Mouse (Mus musculus) lung, embryonic 15.5 days (tissue): ENCODE measurements around the gene Gm44965. TPM values are rescaled to one million over a fixed set of nuclear protein-coding genes. Genes with fewer than 3 reads are reported as not detected.

Experiments
- ATAC-seq: fragments of 200-750 bp; cut with Nextera tagmentation; 2 replicates; pipeline ENCODE4 v1.8.0; 2017; ENCODE audit warnings: moderate number of reproducible peaks, borderline replicate concordance; ENCODE audit not compliant: low FRiP score, low TSS enrichment; ENCODE audit errors: extremely low read depth
- H3K27ac ChIP-seq: fragments of 300-500 bp; sonication (generic); 2 replicates; pipeline ENCODE4 v1.5.1; 2015; ENCODE audit warnings: moderate library complexity, mild to moderate bottlenecking, inconsistent platforms
- H3K27me3 ChIP-seq: fragments of 300-500 bp; sonication (generic); 2 replicates; pipeline ENCODE4 v1.6.1; 2015; ENCODE audit warnings: inconsistent platforms
- H3K36me3 ChIP-seq: fragments of 300-500 bp; sonication (generic); 2 replicates; pipeline ENCODE4 v1.6.1; 2015; ENCODE audit warnings: inconsistent platforms
- H3K4me1 ChIP-seq: fragments of 300-500 bp; sonication (generic); 2 replicates; pipeline ENCODE4 v1.6.1; 2015; ENCODE audit warnings: inconsistent platforms
- H3K4me2 ChIP-seq: fragments of 300-500 bp; sonication (generic); 2 replicates; pipeline ENCODE4 v1.6.1; 2015; ENCODE audit warnings: inconsistent platforms, mild to moderate bottlenecking, moderate library complexity
- H3K4me3 ChIP-seq: fragments of 300-500 bp; sonication (generic); 2 replicates; pipeline ENCODE4 v1.5.1; 2015; ENCODE audit warnings: mild to moderate bottlenecking, inconsistent platforms
- H3K9ac ChIP-seq: fragments of 300-500 bp; sonication (generic); 2 replicates; pipeline ENCODE4 v1.6.1; 2015; ENCODE audit warnings: inconsistent platforms
- H3K9me3 ChIP-seq: fragments of 300-500 bp; sonication (generic); 2 replicates; pipeline ENCODE4 v1.6.1; 2016; ENCODE audit warnings: inconsistent platforms
- WGBS: fragments of 180-500 bp; shearing (Covaris S2); methylation state at CpG from one replicate; pipeline ENCODE4 v1.1.7; 2015; 5-methylcytosine and 5-hydroxymethylcytosine counted together
- polyA plus RNA-seq: library from polyadenylated mRNA; unstranded; fragments of >200 nt; fragmentation: Nextera tagmentation; extraction: Ambion mirVana; gene quantifications from 2 replicates; pipeline ENCODE4 v1.2.1, GENCODE M21; 2015

Gene Gm44965
- polyA plus RNA-seq, 1 experiment from 2014 or later: not detected

DNA sequence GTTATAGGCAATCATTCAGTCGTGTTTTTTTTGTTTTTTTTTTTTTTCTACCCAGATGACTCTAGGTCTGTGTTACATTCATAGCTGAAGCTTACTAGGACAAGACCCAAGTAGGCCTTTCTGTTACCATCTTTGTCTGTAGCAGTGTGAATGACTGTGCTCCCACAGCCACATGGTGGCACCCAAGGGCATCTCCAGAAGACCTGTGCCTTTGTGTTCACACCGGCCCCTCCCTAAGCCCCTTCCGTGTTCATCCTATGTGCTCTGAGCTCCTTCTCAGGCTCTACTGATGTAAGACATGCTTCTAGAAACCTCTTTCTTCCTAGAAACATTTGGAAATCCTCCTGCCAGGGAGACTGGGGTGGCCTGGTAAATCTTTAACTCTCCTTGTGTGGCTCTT lies 53.3 kb downstream of the Gm44965 start, which contains the start of gene Gimap8:
TSS of gene Gimap8 (plus strand) at position 240 of the 400 bp plus-strand sequence.
- peak; percentile 58; the same call in 1 of the 2 replicates for ATAC-seq
- 0 out of 2 replicates have a peak within 1 kb of the TSS, but pooled peaks have one; percentile 8 for H3K4me3 ChIP-seq

DNA sequence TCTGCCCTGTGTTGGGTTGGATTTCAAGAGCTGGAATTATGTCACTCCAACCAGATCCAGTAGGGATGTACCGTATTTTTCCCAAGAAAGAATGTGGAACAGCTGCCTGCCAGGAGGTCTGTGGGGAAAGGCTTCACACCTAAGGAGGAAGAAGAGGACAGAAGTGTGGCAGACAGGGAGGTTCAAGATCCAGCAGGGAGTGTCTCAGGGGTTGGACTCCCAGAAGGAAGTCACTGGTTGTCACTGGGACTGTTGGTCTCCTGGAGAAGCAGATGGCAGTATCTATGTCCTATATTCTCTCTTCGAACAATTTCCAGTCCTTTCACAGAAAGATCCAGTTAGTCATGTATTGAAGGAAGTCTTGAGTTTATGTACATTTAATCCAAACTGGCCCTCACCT lies 53.9 kb downstream of the Gm44965 start:
- no peaks in the 10 kb centered on the region for H3K9me3 ChIP-seq
- H3K4me2 ChIP-seq: peak overlapping the region; percentile 28; the same call in 1 of the 2 replicates
- 83% methylated on average over 2 of the region's 2 CpGs for whole genome bisulfite sequencing
- no peaks in the 10 kb centered on the region for H3K27me3 ChIP-seq
- no peak overlapping the region for H3K9ac ChIP-seq
- 0 out of 2 replicates have a peak overlapping the region, but pooled peaks have one; percentile 8 for H3K4me3 ChIP-seq
- no peaks in the 10 kb centered on the region for H3K36me3 ChIP-seq
- H3K27ac ChIP-seq: no peak overlapping the region
- H3K4me1 ChIP-seq: 0 out of 2 replicates have a peak, but pooled peaks cover 4% of the 10 kb centered on the region
- ATAC-seq: no peak

More for the DNA sequence above, 53.3 kb downstream of the Gm44965 start, which contains the start of gene Gimap8:
- Histone ChIP-seq H3K9ac (no peak within 1 kb of the TSS), H3K36me3 (no peaks in the 10 kb centered on the region), H3K27ac (no peak within 1 kb of the TSS), H3K4me2 (peak within 1 kb of the TSS; percentile 28; the same call in 1 of the 2 replicates), H3K27me3 (no peaks in the 10 kb centered on the region), H3K9me3 (no peaks in the 10 kb centered on the region), H3K4me1 (0 out of 2 replicates have a peak, but pooled peaks cover 4% of the 10 kb centered on the region)
- 29% methylated on average over 3 of the region's 3 CpGs for WGBS

DNA sequence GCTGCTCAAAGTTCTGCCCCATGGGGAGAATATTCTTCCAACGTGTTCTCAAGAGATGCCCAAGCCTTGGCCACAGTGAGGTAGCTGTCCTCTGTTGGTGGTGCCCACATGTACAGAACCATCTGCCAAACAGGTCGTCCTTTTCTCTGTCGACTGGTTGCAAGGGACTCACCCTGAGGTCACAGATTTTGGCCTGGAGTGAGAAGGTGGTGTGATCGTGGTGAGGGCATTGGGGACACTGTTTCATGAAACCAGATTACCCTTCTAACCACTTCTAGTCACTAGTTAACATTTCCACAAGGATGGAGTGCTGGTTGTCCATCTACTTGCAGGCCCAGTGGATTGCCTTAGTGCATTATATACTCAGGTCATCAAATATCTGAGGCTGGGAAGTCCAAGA lies 55.0 kb downstream of the Gm44965 start:
- Histone ChIP-seq H3K4me2 (no peak overlapping the region), H3K9ac (no peak overlapping the region), H3K4me1 (0 out of 2 replicates have a peak, but pooled peaks cover 4% of the 10 kb centered on the region), H3K27me3 (no peaks in the 10 kb centered on the region), H3K4me3 (no peak overlapping the region), H3K9me3 (no peaks in the 10 kb centered on the region), H3K36me3 (no peaks in the 10 kb centered on the region), H3K27ac (no peak overlapping the region)
- no peak for ATAC-seq
- 90% methylated on average over 4 of the region's 4 CpGs for WGBS

DNA sequence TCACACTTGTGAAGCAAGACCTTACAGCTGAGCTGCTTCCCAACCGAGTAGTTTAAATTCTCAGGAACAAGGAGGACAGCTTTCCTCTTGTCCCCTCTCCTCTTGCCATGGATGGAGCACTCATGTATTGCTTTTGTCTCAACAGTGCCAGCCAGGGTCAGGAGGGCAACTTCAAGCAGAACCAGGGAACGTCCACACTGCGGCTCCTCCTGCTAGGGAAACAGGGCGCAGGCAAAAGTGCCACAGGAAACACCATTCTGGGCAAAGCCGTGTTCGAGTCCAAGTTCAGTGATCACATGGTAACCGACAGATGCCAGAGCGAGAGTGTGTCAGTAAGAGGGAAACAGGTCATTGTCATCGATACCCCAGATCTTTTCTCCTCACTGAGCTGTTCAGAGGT lies 56.3 kb downstream of the Gm44965 start:
- WGBS: 82% methylated on average over 9 of the region's 9 CpGs
- Histone ChIP-seq H3K4me3 (no peak overlapping the region), H3K4me1 (0 out of 2 replicates have a peak, but pooled peaks cover 4% of the 10 kb centered on the region), H3K4me2 (no peak overlapping the region), H3K9me3 (no peaks in the 10 kb centered on the region), H3K9ac (no peak overlapping the region), H3K27ac (no peak overlapping the region), H3K36me3 (no peaks in the 10 kb centered on the region), H3K27me3 (no peaks in the 10 kb centered on the region)
- no peak for ATAC-seq

DNA sequence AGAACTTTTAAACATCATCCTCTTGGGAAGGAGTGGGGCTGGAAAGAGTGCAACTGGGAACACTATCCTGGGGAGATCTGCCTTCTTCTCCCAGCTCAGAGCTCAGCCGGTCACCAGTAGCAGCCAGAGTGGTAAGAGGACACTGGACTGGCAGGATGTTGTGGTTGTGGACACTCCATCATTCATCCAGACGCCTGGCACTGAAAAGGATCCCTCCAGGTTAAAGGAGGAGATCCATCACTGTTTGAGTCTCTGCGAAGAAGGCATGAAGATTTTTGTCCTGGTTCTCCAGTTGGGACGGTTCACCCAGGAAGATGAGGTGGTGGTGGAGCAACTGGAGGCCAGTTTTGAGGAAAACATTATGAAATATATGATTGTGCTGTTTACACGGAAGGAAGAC lies 65.0 kb downstream of the Gm44965 start:
- Histone ChIP-seq H3K4me2 (no peak overlapping the region), H3K27me3 (no peaks in the 10 kb centered on the region), H3K4me1 (no peaks in the 10 kb centered on the region), H3K27ac (no peak overlapping the region), H3K4me3 (no peak overlapping the region), H3K9ac (no peak overlapping the region), H3K36me3 (no peaks in the 10 kb centered on the region), H3K9me3 (no peaks in the 10 kb centered on the region)
- ATAC-seq: no peak
- 50% methylated on average over 5 of the region's 5 CpGs for WGBS

DNA sequence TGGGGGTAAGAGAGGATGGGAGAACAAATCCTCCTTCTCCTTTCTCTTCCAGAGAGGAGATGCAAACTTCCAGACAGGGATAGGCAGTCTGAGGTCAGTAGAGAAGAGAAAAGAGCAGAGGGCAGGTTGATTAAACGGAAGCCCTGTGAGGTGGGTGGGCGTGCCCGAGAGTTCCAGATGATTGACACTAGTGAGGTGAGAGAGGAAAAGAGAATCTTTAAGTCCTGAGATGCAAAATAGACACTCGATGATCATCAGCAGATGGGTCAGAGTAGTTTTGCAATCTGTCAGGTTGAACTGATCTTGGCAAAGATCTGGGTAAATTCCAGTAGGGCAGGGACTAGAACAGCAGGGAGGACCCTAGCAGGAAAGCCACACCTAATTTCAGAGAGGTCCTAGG lies 71.0 kb downstream of the Gm44965 start:
- Histone ChIP-seq H3K9ac (no peak overlapping the region), H3K4me3 (no peak overlapping the region), H3K4me2 (no peak overlapping the region), H3K27me3 (no peaks in the 10 kb centered on the region), H3K9me3 (no peaks in the 10 kb centered on the region), H3K27ac (no peak overlapping the region), H3K4me1 (no peaks in the 10 kb centered on the region), H3K36me3 (no peaks in the 10 kb centered on the region)
- no peak for ATAC-seq
- WGBS: 79% methylated on average over 4 of the region's 4 CpGs

DNA sequence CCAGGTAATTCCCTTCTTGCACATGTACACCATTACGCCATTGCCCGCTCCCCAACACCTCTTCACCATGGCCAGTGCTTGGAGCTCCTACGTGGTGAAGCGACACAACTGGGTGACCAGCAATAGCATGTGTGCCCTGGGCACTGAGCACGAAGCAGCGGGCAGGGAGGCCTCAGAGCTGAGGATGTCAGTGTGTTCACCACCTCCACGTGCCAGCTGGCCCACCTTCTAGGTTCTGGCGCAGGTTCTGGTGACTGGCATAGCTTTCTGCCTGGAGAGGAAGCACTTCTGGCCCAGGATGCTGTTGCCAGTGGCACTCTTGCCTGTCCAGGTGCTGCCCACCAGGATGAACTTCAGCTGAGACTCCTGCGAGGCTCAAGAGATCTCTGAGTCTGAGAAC lies 71.7 kb downstream of the Gm44965 start:
- Histone ChIP-seq H3K4me1 (no peaks in the 10 kb centered on the region), H3K4me3 (no peak overlapping the region), H3K27ac (no peak overlapping the region), H3K9ac (no peak overlapping the region), H3K36me3 (no peaks in the 10 kb centered on the region), H3K9me3 (no peaks in the 10 kb centered on the region), H3K27me3 (no peaks in the 10 kb centered on the region), H3K4me2 (no peak overlapping the region)
- no peak for ATAC-seq
- 90% methylated on average over 9 of the region's 9 CpGs for WGBS

DNA sequence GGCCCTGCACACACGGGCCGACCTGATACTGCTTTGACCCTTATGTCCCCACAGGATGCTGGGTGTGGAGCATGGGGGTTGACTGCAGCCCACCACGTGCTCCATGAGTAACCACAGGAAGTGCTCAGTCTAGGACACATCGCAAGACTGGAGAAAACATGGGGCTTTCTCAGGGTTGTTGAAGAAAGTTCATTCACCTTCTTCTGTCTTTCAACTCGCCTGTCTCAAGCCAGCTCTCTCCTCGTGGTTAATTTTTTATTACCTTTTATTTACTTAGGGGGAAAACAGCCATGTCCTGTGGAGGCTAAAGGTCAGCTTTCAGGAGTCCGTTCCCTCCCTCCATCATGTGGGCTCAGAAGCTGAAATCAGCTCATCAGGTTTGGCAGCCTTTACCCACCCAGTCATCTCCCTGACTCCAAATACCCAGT lies 72.4 kb downstream of the Gm44965 start:
- Histone ChIP-seq H3K27me3 (no peaks in the 10 kb centered on the region), H3K27ac (no peak overlapping the region), H3K4me3 (no peak overlapping the region), H3K4me1 (no peaks in the 10 kb centered on the region), H3K9me3 (no peaks in the 10 kb centered on the region), H3K4me2 (no peak overlapping the region), H3K9ac (no peak overlapping the region), H3K36me3 (no peaks in the 10 kb centered on the region)
- 32% methylated on average over 7 of the region's 7 CpGs for WGBS
- ATAC-seq: no peak

DNA sequence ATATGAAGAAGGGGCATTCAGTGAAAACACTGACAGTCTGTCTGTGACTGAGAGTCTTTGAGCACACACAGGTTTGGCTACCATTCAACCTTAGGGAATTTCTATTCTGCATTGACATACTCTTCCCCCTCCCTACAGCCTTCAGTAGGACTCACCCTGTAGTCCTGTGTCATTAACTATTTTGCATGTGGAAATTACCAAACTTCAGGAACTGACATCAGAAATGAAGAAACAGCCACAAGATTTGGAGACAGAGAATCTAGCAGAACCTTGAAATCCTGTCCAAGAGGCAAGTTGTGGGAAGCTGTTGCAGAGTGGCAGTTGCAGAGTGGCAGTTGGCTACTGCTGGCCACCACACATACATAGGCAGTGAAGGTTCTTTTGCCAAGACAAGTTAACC lies 74.3 kb downstream of the Gm44965 start:
- Histone ChIP-seq H3K36me3 (no peaks in the 10 kb centered on the region), H3K4me1 (no peaks in the 10 kb centered on the region), H3K27ac (no peak overlapping the region), H3K9ac (no peak overlapping the region), H3K4me2 (no peak overlapping the region), H3K27me3 (no peaks in the 10 kb centered on the region), H3K4me3 (no peak overlapping the region), H3K9me3 (no peaks in the 10 kb centered on the region)
- ATAC-seq: no peak

Other genes with a start within 250 kb of the Gm44965 start
- gene Krba1, start 198.4 kb upstream of the Gm44965 start, polyA plus RNA-seq: 18.5 and 19.8 TPM in 2 replicates
- 18.9 and 22.0 TPM in 2 replicates for gene Zfp467, start 148.1 kb upstream of the Gm44965 start, polyA plus RNA-seq
- gene Sspo, start 145.7 kb upstream of the Gm44965 start, polyA plus RNA-seq: 0.29 and 0.44 TPM in 2 replicates
- gene Atp6v0e2, start 56.3 kb upstream of the Gm44965 start, polyA plus RNA-seq: 9.4 and 11.7 TPM in 2 replicates
- gene Lrrc61, start 39.1 kb upstream of the Gm44965 start, polyA plus RNA-seq: 6.0 and 7.3 TPM in 2 replicates
- gene Rarres2, start 21.2 kb upstream of the Gm44965 start, polyA plus RNA-seq: 76.6 and 84.0 TPM in 2 replicates
- not detected in 2 replicates for gene Gm45021, start 4.3 kb upstream of the Gm44965 start, polyA plus RNA-seq
- gene Repin1, start 58 bp upstream of the Gm44965 start, polyA plus RNA-seq: 28.1 and 30.9 TPM in 2 replicates
- gene Zfp775, start 8.1 kb downstream of the Gm44965 start, polyA plus RNA-seq: 5.5 and 8.3 TPM in 2 replicates
- gene AI854703, start 32.8 kb downstream of the Gm44965 start, polyA plus RNA-seq: 0.93 and 1.1 TPM in 2 replicates
- gene Gimap8, start 53.3 kb downstream of the Gm44965 start, polyA plus RNA-seq: 4.2 and 4.3 TPM in 2 replicates
- 16.1 and 16.2 TPM in 2 replicates for gene Gimap9, start 82.2 kb downstream of the Gm44965 start, polyA plus RNA-seq
- gene Gimap4, start 90.6 kb downstream of the Gm44965 start, polyA plus RNA-seq: 45.0 and 46.6 TPM in 2 replicates
- gene Gimap6, start 114.3 kb downstream of the Gm44965 start, polyA plus RNA-seq: 41.3 and 48.5 TPM in 2 replicates
- 3.4 and 4.2 TPM in 2 replicates for gene Gm28053, start 124.7 kb downstream of the Gm44965 start, polyA plus RNA-seq
- 0.29 TPM in 1 of 2 replicates, not detected in the other for gene Gimap7, start 124.7 kb downstream of the Gm44965 start, polyA plus RNA-seq
- 43.0 and 53.3 TPM in 2 replicates for gene Gimap1, start 145.1 kb downstream of the Gm44965 start, polyA plus RNA-seq
- 23.7 and 25.2 TPM in 2 replicates for gene Gimap5, start 152.3 kb downstream of the Gm44965 start, polyA plus RNA-seq
- 0.22 TPM in 1 of 2 replicates, not detected in the other for gene Gimap3, start 176.9 kb downstream of the Gm44965 start, polyA plus RNA-seq
- 226 and 227 TPM in 2 replicates for gene Tmem176a, start 247.0 kb downstream of the Gm44965 start, polyA plus RNA-seq
- gene Tmem176b, start 247.6 kb downstream of the Gm44965 start, polyA plus RNA-seq: 425 and 442 TPM in 2 replicates